Mouse (Mus musculus): ENCODE measurements around the gene Pak7. TPM values are rescaled to one million over a fixed set of nuclear protein-coding genes. Genes with fewer than 3 reads are reported as not detected.

The Pak7 gene
- polyA plus RNA-seq, 1 experiment from 2014 or later, result 17.2 TPM

DNA sequence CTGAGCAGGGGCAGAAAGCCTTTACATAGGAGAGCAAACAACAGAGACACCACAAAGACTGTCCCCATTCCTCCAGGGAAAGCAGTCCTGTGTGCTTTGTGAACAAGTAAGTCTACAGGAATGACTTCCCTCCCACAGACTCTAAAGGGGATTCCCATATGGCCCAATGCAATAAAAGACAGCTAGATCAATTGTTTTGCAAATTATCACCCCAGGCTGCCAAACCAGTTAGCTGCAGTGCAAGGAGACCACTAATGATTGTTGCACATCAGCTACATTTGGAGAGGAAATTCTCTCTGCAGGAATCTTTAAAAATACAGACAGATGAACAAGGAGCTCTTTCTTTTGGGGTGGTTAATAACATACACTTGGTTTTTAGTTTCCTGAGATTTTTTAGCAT is 280.2 kb downstream of the Pak7 start:
- Histone ChIP-seq H3K9ac (ENCODE audit: low read depth, low read length) (no peak overlapping the region), H3K27ac (ENCODE audit: low read depth, low read length) (peak overlapping the region; percentile 89), H3K9me3 (ENCODE audit: control insufficient read depth, low read length) (no peaks in the 10 kb centered on the region), H3K4me3 (ENCODE audit: low read depth, low read length) (no peak overlapping the region), H3K4me1 (replicated peaks; ENCODE audit: control insufficient read depth, insufficient read depth, low read length) (peaks cover 5% of the 10 kb centered on the region; the same call in 1 of the 2 replicates), H3K27me3 (ENCODE audit: control insufficient read depth, insufficient read depth, low read length) (no peaks in the 10 kb centered on the region), H3K4me2 (replicated peaks; ENCODE audit: low read depth, low read length) (no peak overlapping the region), H3K36me3 (ENCODE audit: control insufficient read depth, insufficient read depth, low read length) (no peaks in the 10 kb centered on the region)
- DNase-seq (ENCODE audit: low spot score) (peak; percentile 48), ATAC-seq (ENCODE audit: low FRiP score) (peak; percentile 61)

DNA sequence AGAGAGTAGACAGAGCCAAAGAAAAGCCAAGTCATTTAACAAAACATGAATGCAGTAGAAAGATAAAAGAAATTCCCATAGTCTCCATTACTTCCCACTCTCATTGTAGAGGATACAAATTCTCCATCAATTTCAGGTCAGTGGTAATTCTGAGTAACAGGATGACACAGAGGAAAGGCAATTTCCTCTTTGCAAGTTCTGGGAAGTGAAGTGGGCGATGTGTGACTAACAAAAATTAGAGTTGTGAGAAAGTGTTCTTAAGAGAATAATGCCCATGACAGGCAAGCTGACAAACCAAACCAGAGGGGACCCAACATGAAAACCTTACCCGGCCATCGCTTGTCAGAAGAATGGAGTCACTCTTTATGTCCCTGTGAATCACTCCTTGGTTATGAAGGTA is 290.6 kb downstream of the Pak7 start:
- H3K9ac ChIP-seq (ENCODE audit: low read depth, low read length), result no peak overlapping the region
- no peak overlapping the region for H3K4me2 ChIP-seq (replicated peaks; ENCODE audit: low read depth, low read length)
- ATAC-seq (ENCODE audit: low FRiP score) (no peak), DNase-seq (ENCODE audit: low spot score) (no peak)
- no peaks in the 10 kb centered on the region for H3K4me1 ChIP-seq (replicated peaks; ENCODE audit: control insufficient read depth, insufficient read depth, low read length)
- no peaks in the 10 kb centered on the region for H3K27me3 ChIP-seq (ENCODE audit: control insufficient read depth, insufficient read depth, low read length)
- no peak overlapping the region for H3K27ac ChIP-seq (ENCODE audit: low read depth, low read length)
- WGBS, result 90% methylated on average over 3 of the region's 3 CpGs
- H3K9me3 ChIP-seq (ENCODE audit: control insufficient read depth, low read length), result no peaks in the 10 kb centered on the region
- no peaks in the 10 kb centered on the region for H3K36me3 ChIP-seq (ENCODE audit: control insufficient read depth, insufficient read depth, low read length)
- H3K4me3 ChIP-seq (ENCODE audit: low read depth, low read length), result no peak overlapping the region

DNA sequence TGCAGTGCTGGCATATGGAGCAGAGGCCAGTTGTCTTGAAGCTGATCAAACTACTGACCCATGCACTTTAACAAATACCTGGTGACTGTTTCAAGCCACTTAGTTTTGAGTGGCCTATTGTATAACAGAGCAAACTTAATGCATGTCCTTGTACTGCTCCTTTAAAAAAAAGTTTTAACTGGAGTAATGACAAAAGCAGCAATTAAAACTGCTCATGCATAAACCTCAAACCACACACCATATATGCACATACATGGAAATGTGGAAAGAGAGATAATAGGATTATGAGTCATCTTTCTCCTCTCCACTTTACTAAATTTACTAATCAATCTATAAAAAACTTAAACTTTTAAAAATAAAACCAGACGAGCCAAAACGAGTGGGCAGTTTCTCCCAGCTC is 291.8 kb downstream of the Pak7 start:
- no peaks in the 10 kb centered on the region for H3K27me3 ChIP-seq (ENCODE audit: control insufficient read depth, insufficient read depth, low read length)
- H3K4me1 ChIP-seq (replicated peaks; ENCODE audit: control insufficient read depth, insufficient read depth, low read length), result no peaks in the 10 kb centered on the region
- no peak overlapping the region for H3K9ac ChIP-seq (ENCODE audit: low read depth, low read length)
- H3K4me2 ChIP-seq (replicated peaks; ENCODE audit: low read depth, low read length), result no peak overlapping the region
- H3K27ac ChIP-seq (ENCODE audit: low read depth, low read length), result no peak overlapping the region
- DNase-seq (ENCODE audit: low spot score) (no peak), ATAC-seq (ENCODE audit: low FRiP score) (no peak)
- whole genome bisulfite sequencing, result 74% methylated on average over 2 of the region's 2 CpGs
- H3K4me3 ChIP-seq (ENCODE audit: low read depth, low read length), result no peak overlapping the region
- H3K9me3 ChIP-seq (ENCODE audit: control insufficient read depth, low read length), result no peaks in the 10 kb centered on the region
- no peaks in the 10 kb centered on the region for H3K36me3 ChIP-seq (ENCODE audit: control insufficient read depth, insufficient read depth, low read length)

DNA sequence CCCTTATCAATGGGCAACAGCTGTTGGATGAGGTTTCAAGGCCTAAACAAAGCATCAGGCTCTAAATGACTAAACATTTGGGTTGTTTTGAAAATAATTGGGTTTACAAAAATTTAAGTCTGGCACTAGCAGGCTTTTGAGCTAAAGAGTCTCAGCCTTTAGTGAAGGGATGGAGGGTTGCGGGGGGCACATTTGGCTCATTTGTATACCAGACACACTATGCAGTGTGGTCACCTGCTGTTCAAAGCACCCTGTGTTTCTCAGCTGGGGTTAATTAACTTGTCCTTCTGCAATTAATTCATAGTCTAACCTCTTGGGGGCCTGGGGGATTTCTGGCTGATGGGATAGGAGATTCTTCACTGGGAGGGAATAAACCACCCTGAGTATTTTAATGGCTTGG is 323.4 kb downstream of the Pak7 start:
- Histone ChIP-seq H3K4me1 (replicated peaks; ENCODE audit: control insufficient read depth, insufficient read depth, low read length) (no peaks in the 10 kb centered on the region), H3K4me3 (ENCODE audit: low read depth, low read length) (no peak overlapping the region), H3K36me3 (ENCODE audit: control insufficient read depth, insufficient read depth, low read length) (no peaks in the 10 kb centered on the region), H3K9ac (ENCODE audit: low read depth, low read length) (no peak overlapping the region), H3K27ac (ENCODE audit: low read depth, low read length) (no peak overlapping the region; the same call in 1 of the 2 replicates), H3K4me2 (replicated peaks; ENCODE audit: low read depth, low read length) (no peak overlapping the region), H3K27me3 (ENCODE audit: control insufficient read depth, insufficient read depth, low read length) (peaks cover 5% of the 10 kb centered on the region), H3K9me3 (ENCODE audit: control insufficient read depth, low read length) (no peaks in the 10 kb centered on the region)
- 63% methylated on average over 1 of the region's 1 CpGs for WGBS
- ATAC-seq (ENCODE audit: low FRiP score), result peak; percentile 48
- DNase-seq (ENCODE audit: low spot score), result no peak

DNA sequence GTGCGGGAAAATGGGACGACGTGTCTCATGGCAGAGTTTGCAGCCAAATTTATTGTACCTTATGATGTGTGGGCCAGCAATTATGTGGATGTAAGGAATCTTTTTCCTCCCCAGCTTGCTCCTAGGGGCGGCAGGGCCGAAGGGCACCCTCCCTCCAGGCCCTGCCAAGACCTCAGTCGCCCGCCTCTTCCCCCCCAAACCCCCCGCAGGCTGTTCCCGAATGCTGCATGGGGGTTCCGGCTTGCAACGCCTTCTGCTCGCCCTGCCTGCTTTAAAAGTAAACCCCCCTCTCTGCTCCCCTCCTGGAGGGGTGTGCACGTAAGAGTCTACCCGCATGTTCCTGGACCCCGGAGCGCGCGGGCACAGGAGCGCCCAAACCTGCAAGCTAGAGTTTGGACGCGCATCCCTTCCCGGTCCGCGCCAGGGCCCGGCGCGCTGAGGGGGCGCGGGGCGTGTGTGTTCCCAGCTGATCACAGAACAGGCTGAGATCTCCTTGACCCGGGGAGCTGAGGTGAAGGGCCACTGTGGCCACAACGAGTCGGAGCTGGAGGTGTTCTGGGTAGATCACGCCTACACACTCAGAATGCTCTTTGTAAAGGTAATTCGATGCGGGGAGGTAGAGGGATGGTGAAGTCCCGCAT is 328.6 kb downstream of the Pak7 start:
- no peaks in the 10 kb centered on the region for H3K9me3 ChIP-seq (ENCODE audit: control insufficient read depth, low read length)
- H3K4me1 ChIP-seq (replicated peaks; ENCODE audit: control insufficient read depth, insufficient read depth, low read length), result peaks cover 6% of the 10 kb centered on the region
- WGBS, result under 1% methylated on average over 36 of the region's 37 CpGs
- H3K36me3 ChIP-seq (ENCODE audit: control insufficient read depth, insufficient read depth, low read length), result no peaks in the 10 kb centered on the region
- peak overlapping the region; percentile 40 for H3K4me3 ChIP-seq (ENCODE audit: low read depth, low read length)
- ATAC-seq (ENCODE audit: low FRiP score) (peak; percentile 15; the same call in 1 of the 2 replicates), DNase-seq (ENCODE audit: low spot score) (peak; percentile 47)
- peak overlapping the region; percentile 65 for H3K9ac ChIP-seq (ENCODE audit: low read depth, low read length)
- peaks cover 24% of the 10 kb centered on the region for H3K27me3 ChIP-seq (ENCODE audit: control insufficient read depth, insufficient read depth, low read length)
- H3K4me2 ChIP-seq (replicated peaks; ENCODE audit: low read depth, low read length), result peak overlapping the region; percentile 53
- H3K27ac ChIP-seq (ENCODE audit: low read depth, low read length), result peak overlapping the region; percentile 82

DNA sequence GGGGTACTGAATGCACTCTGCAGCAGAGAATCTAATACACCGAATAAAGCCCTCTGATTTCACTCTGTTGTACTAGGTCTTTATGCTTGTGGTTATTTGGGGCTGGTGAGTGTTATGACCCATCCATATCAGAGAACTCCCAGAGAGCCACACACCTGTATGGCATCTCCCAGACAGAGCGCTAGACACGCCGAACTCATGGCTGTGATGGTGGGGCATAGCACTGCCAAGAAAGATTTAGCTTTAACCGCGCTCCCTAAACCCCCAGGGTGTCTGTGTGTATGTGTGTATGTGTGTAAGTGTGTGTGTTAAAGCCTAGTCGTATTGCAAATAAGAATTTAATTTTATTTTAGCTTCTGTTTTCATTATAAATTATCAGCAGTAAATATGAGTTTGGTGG is 329.4 kb downstream of the Pak7 start:
- peaks cover 6% of the 10 kb centered on the region for H3K4me1 ChIP-seq (replicated peaks; ENCODE audit: control insufficient read depth, insufficient read depth, low read length)
- H3K4me2 ChIP-seq (replicated peaks; ENCODE audit: low read depth, low read length), result peak overlapping the region; percentile 53
- ATAC-seq (ENCODE audit: low FRiP score) (peak; percentile 36; the same call in 1 of the 2 replicates), DNase-seq (ENCODE audit: low spot score) (no peak)
- peak overlapping the region; percentile 82 for H3K27ac ChIP-seq (ENCODE audit: low read depth, low read length)
- peak overlapping the region; percentile 65 for H3K9ac ChIP-seq (ENCODE audit: low read depth, low read length)
- H3K9me3 ChIP-seq (ENCODE audit: control insufficient read depth, low read length), result no peaks in the 10 kb centered on the region
- H3K27me3 ChIP-seq (ENCODE audit: control insufficient read depth, insufficient read depth, low read length), result peaks cover 24% of the 10 kb centered on the region
- H3K36me3 ChIP-seq (ENCODE audit: control insufficient read depth, insufficient read depth, low read length), result no peaks in the 10 kb centered on the region
- WGBS, result 3% methylated on average over 7 of the region's 7 CpGs
- H3K4me3 ChIP-seq (ENCODE audit: low read depth, low read length), result peak overlapping the region; percentile 40

DNA sequence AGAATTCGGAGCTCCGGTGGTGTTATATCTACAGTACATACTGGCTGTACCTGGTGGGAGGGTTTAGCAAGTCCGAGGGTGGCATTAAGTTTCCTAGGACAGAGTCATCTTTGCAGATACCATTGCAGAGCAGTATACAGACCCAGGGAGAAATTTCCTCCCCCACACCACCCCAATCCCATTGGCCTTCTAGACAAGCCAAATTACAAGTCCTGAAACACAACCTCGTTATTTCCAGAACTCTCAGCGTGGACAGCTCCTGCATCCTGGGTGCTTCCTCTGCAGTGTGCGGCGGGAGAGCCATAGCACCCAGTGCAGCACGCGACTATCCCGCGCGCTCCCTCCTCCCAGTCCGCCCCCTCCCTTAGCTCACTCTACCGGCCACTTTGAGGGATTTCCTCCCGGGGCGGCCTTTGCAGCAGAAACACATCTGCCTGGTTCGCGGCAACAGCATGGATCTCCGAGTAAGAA is 329.9 kb downstream of the Pak7 start:
- 5% methylated on average over 19 of the region's 19 CpGs for WGBS
- Histone ChIP-seq H3K27ac (ENCODE audit: low read depth, low read length) (peak overlapping the region; percentile 82), H3K4me2 (replicated peaks; ENCODE audit: low read depth, low read length) (peak overlapping the region; percentile 53), H3K9ac (ENCODE audit: low read depth, low read length) (peak overlapping the region; percentile 65; the same call in 1 of the 2 replicates), H3K27me3 (ENCODE audit: control insufficient read depth, insufficient read depth, low read length) (peaks cover 24% of the 10 kb centered on the region), H3K36me3 (ENCODE audit: control insufficient read depth, insufficient read depth, low read length) (no peaks in the 10 kb centered on the region), H3K4me1 (replicated peaks; ENCODE audit: control insufficient read depth, insufficient read depth, low read length) (peaks cover 6% of the 10 kb centered on the region), H3K4me3 (ENCODE audit: low read depth, low read length) (peak overlapping the region; percentile 40), H3K9me3 (ENCODE audit: control insufficient read depth, low read length) (no peaks in the 10 kb centered on the region)
- DNase-seq (ENCODE audit: low spot score) (peak; percentile 59), ATAC-seq (ENCODE audit: low FRiP score) (peak; percentile 76)

DNA sequence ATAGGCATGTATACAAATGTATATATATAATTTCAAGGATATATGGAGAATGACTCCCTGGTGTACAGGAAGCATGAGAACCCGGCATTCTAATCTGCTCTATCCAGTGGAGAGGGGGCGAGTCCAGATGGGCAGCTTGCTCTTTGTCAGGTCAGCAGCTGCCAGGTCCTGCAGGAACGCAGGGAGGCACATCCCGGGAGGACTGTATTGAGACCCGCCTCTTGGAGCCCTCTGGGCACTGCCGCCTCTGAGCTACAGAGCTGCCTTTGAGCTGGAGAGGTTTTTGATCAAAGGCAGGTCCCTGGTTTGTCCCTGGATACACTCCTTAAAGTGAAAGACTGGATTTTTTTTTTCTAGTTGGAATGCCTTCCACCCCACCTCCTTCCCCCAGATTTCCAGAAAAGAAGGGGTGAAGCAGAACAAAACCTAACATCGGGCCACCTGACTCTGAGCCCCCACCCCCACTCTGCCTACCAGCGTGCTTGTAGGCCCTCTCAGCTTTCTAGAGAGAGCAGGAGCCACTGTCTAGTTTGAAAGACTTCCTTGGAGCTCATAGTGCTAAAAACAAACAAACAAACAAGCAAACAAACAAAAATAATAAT is 336.0 kb downstream of the Pak7 start, which contains the start of gene Lamp5:
Lamp5 (plus strand) TSS at position 552 of the 602 bp plus-strand sequence.
- Histone ChIP-seq H3K36me3 (ENCODE audit: control insufficient read depth, insufficient read depth, low read length) (no peaks in the 10 kb centered on the region), H3K27me3 (ENCODE audit: control insufficient read depth, insufficient read depth, low read length) (no peaks in the 10 kb centered on the region; the same call in 1 of the 2 replicates), H3K9ac (ENCODE audit: low read depth, low read length) (peak within 1 kb of the TSS; percentile 50), H3K9me3 (ENCODE audit: control insufficient read depth, low read length) (no peaks in the 10 kb centered on the region), H3K27ac (ENCODE audit: low read depth, low read length) (peak within 1 kb of the TSS; percentile 87), H3K4me3 (ENCODE audit: low read depth, low read length) (peak within 1 kb of the TSS; percentile 23), H3K4me2 (replicated peaks; ENCODE audit: low read depth, low read length) (peak within 1 kb of the TSS; percentile 20), H3K4me1 (replicated peaks; ENCODE audit: control insufficient read depth, insufficient read depth, low read length) (0 out of 2 replicates have a peak, but pooled peaks cover 2% of the 10 kb centered on the region)
- DNase-seq (ENCODE audit: low spot score), result peak; percentile 56
- ATAC-seq (ENCODE audit: low FRiP score), result peak; percentile 82
- 2% methylated on average over 8 of the region's 8 CpGs for WGBS

Data from hindbrain, embryonic 11.5 days (tissue).